ENCODE assay signal across 7 mouse cellular contexts in genomic region chr16:30387871-30388460, GRCm38 (mm10). TPM values are rescaled to one million over a fixed set of nuclear protein-coding genes. Genes with fewer than 3 reads are reported as not detected.
A peak's percentile ranks its signal among the peaks of the same experiment; 100 is the strongest.
DNase-seq lines count a peak whose midpoint lies in the region; ATAC-seq lines count a peak whose summit lies in the region.

No protein-coding gene starts in this region.

- peak overlapping the region; percentile 86 for H3K4me3 ChIP-seq in intestine, embryonic 14.5 days (ENCODE audit: low read depth, low read length)
- peak overlapping the region; percentile 90 for H3K4me3 ChIP-seq in limb, embryonic 13.5 days
- H3K4me3 ChIP-seq in midbrain, embryonic 15.5 days: peak overlapping the region; percentile 71

- no peaks in the 10 kb centered on the region for H3K27me3 ChIP-seq in intestine, embryonic 14.5 days (replicated peaks; ENCODE audit: control insufficient read depth, insufficient read depth, low read length)
- no peaks in the 10 kb centered on the region for H3K27me3 ChIP-seq in limb, embryonic 13.5 days
- no peaks in the 10 kb centered on the region for H3K27me3 ChIP-seq in midbrain, embryonic 15.5 days (replicated peaks)

- H3K36me3 ChIP-seq in intestine, embryonic 14.5 days (ENCODE audit: control insufficient read depth, insufficient read depth, low read length): peaks cover 21% of the 10 kb centered on the region
- peaks cover 16% of the 10 kb centered on the region for H3K36me3 ChIP-seq in limb, embryonic 13.5 days
- H3K36me3 ChIP-seq in midbrain, embryonic 15.5 days (replicated peaks): no peaks in the 10 kb centered on the region

- intact Hi-C loops in gastrocnemius, postnatal 14 days (cut with DNase I; ENCODE audit: low total_unique reads): no loop called here

- H3K9ac ChIP-seq in intestine, embryonic 14.5 days (ENCODE audit: low read length): peak overlapping the region; percentile 83
- H3K9ac ChIP-seq in limb, embryonic 13.5 days: peak overlapping the region; percentile 94
- H3K9ac ChIP-seq in midbrain, embryonic 15.5 days: peak overlapping the region; percentile 81

- H3K4me1 ChIP-seq in intestine, embryonic 14.5 days (replicated peaks; ENCODE audit: control insufficient read depth, insufficient read depth, low read length): peaks cover 21% of the 10 kb centered on the region
- peaks cover 22% of the 10 kb centered on the region for H3K4me1 ChIP-seq in limb, embryonic 13.5 days
- peaks cover 29% of the 10 kb centered on the region for H3K4me1 ChIP-seq in midbrain, embryonic 15.5 days

- WGBS in intestine, embryonic 14.5 days: under 1% methylated on average over 48 of the region's 49 CpGs
- 0% methylated on average over 46 of the region's 49 CpGs for WGBS in limb, embryonic 13.5 days
- WGBS in midbrain, embryonic 15.5 days: under 1% methylated on average over 44 of the region's 49 CpGs

- peak overlapping the region; percentile 83; the same call in 1 of the 2 replicates for H3K27ac ChIP-seq in intestine, embryonic 14.5 days (ENCODE audit: low read depth)
- peak overlapping the region; percentile 22; the same call in 1 of the 2 replicates for H3K27ac ChIP-seq in limb, embryonic 13.5 days
- H3K27ac ChIP-seq in midbrain, embryonic 15.5 days: peak overlapping the region; percentile 85

- peak; percentile 26 for ATAC-seq in intestine, embryonic 14.5 days (replicated peaks; ENCODE audit: low FRiP score, low TSS enrichment, low read depth)
- peak; percentile 49 for ATAC-seq in limb, embryonic 13.5 days (ENCODE audit: low FRiP score, low read depth)
- peak; percentile 70 for ATAC-seq in midbrain, embryonic 15.5 days (replicated peaks)

- peaks cover 3% of the 10 kb centered on the region; the same call in 1 of the 2 replicates for H3K9me3 ChIP-seq in intestine, embryonic 14.5 days (ENCODE audit: control insufficient read depth, low read length)
- peaks cover 2% of the 10 kb centered on the region; the same call in 1 of the 2 replicates for H3K9me3 ChIP-seq in limb, embryonic 13.5 days
- no peaks in the 10 kb centered on the region for H3K9me3 ChIP-seq in midbrain, embryonic 15.5 days

- peak; percentile 64 to 84 for DNase-seq in adrenal gland, adult (ENCODE audit: inconsistent age in 2 of 2, low spot score in 1 of 2)
- peak; percentile 65 to 68 for DNase-seq in cerebellum, postnatal 25 days
- peak; percentile 46 for DNase-seq in gastrocnemius, postnatal 14 days
- peak; percentile 73 for DNase-seq in intestine, embryonic 14.5 days (ENCODE audit: low spot score)
- DNase-seq in spleen, postnatal 14 days (ENCODE audit: low spot score in 2 of 2): peak; percentile 20 to 39

- H3K4me2 ChIP-seq in intestine, embryonic 14.5 days (ENCODE audit: low read length): peak overlapping the region; percentile 93
- H3K4me2 ChIP-seq in limb, embryonic 13.5 days (replicated peaks): peak overlapping the region; percentile 95
- H3K4me2 ChIP-seq in midbrain, embryonic 15.5 days: peak overlapping the region; percentile 93

RNA-seq across cellular contexts. Expression of gene Atp13a3, which starts 17.8 kb away (rescaled TPM):
- 10 to 100 TPM; 62.2 to 76.9 TPM for total RNA-seq in gastrocnemius, postnatal 14 days (2021)
- 23.5 and 28.3 TPM in 2 replicates for polyA plus RNA-seq in intestine, embryonic 14.5 days (2014; fragmentation: Nextera tagmentation; extraction: Ambion mirVana)
- 9.4 and 9.5 TPM in 2 replicates for polyA plus RNA-seq in limb, embryonic 13.5 days (2015; fragmentation: Nextera tagmentation; extraction: Ambion mirVana)
- polyA plus RNA-seq in midbrain, embryonic 15.5 days (2015; fragmentation: Nextera tagmentation; extraction: Ambion mirVana): 8.1 and 8.6 TPM in 2 replicates

Comparison
In these comparisons a context has a peak if more than half of its experiments do, and no peak if none do; other contexts are left out.
1. Peak in every context shown above with its lines: DNase-seq, ATAC-seq, H3K4me3 ChIP-seq and H3K27ac ChIP-seq.
2. H3K27ac ChIP-seq: peak in every context shown above with its lines; median percentile 85 in midbrain, embryonic 15.5 days; 83 in intestine, embryonic 14.5 days; 22 in limb, embryonic 13.5 days.